Mouse (Mus musculus) heart, embryonic 11.5 days (tissue): ENCODE data around the gene Uqcrq. TPM values are rescaled to one million over a fixed set of nuclear protein-coding genes. Genes with fewer than 3 reads are reported as not detected.

Experiments used
- ATAC-seq: fragments of 200-750 bp; cut with Nextera tagmentation; replicated peaks from 2 replicates; pipeline ENCODE4 v1.8.0; 2017; ENCODE audit warnings: moderate library complexity; ENCODE audit not compliant: insufficient number of reproducible peaks, low FRiP score, low TSS enrichment
- H3K27ac ChIP-seq: fragments of 300-500 bp; sonication (generic); 2 replicates; pipeline ENCODE4 v1.5.1; 2014; ENCODE audit warnings: mild to moderate bottlenecking, low read depth, low read length
- H3K27me3 ChIP-seq: fragments of 300-500 bp; sonication (generic); 2 replicates; pipeline ENCODE4 v1.6.1; 2014; ENCODE audit warnings: mild to moderate bottlenecking, low read length, mixed read lengths; ENCODE audit not compliant: control insufficient read depth, insufficient read depth
- H3K36me3 ChIP-seq: fragments of 300-500 bp; sonication (generic); 2 replicates; pipeline ENCODE4 v1.6.1; 2014; ENCODE audit warnings: mild to moderate bottlenecking, low read length, moderate library complexity, mixed read lengths; ENCODE audit not compliant: control insufficient read depth, insufficient read depth
- H3K4me1 ChIP-seq: fragments of 300-500 bp; sonication (generic); 2 replicates; pipeline ENCODE4 v1.6.1; 2014; ENCODE audit warnings: low read length; ENCODE audit not compliant: control insufficient read depth, insufficient read depth
- H3K4me2 ChIP-seq: fragments of 300-500 bp; sonication (generic); 2 replicates; pipeline ENCODE4 v1.6.1; 2014; ENCODE audit warnings: mild to moderate bottlenecking, moderate library complexity
- H3K4me3 ChIP-seq: fragments of 300-500 bp; sonication (generic); 2 replicates; pipeline ENCODE4 v1.5.1; 2014; ENCODE audit warnings: low read depth, low read length
- H3K9ac ChIP-seq: fragments of 300-500 bp; sonication (generic); 2 replicates; pipeline ENCODE4 v1.6.1; 2014; ENCODE audit warnings: mild to moderate bottlenecking, low read depth, low read length, moderate library complexity
- H3K9me3 ChIP-seq: fragments of 300-500 bp; sonication (generic); replicated peaks from 2 replicates; pipeline ENCODE4 v1.6.1; 2016; ENCODE audit warnings: low read length; ENCODE audit not compliant: control insufficient read depth
- whole genome bisulfite sequencing: fragments of 180-500 bp; shearing (Covaris S2); extraction: QIAGEN DNeasy Blood & Tissue Kit; methylation state at CpG from one replicate; pipeline ENCODE4 v1.1.7; 2014; ENCODE audit not compliant: insufficient replicate concordance; 5-methylcytosine and 5-hydroxymethylcytosine counted together
- polyA plus RNA-seq: library from polyadenylated mRNA; unstranded; fragments of >200 nt; fragmentation: Nextera tagmentation; extraction: Ambion mirVana; gene quantifications from 2 replicates; pipeline ENCODE4 v1.2.1, GENCODE M21; 2014

The Uqcrq gene
- polyA plus RNA-seq, 1 experiment from 2014 or later: 1,162 TPM

DNA sequence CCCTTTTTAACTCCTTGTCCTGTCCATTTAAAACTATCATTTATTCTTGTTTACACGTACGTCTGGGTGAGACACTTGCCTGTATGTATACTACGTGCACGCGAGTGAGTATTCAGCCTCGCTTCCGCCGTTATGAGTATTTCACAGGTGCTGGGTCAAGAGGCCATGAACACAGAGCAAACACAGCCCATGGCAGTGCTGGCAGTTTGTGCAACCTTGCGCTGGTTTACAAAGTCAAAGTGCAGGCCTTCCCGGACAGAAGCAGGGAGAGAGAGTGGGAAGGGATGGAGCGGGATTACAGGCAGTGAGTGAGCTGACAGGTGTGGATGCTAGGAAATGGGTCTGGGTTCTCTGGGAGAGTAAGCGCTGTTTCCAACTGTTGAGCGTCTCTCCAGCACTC is 15.6 kb upstream of the Uqcrq start:
- H3K27ac ChIP-seq: no peak overlapping the region
- no peaks in the 10 kb centered on the region for H3K36me3 ChIP-seq
- no peak overlapping the region for H3K4me2 ChIP-seq
- no peak overlapping the region for H3K9ac ChIP-seq
- WGBS: 81% methylated on average over 13 of the region's 13 CpGs
- H3K9me3 ChIP-seq: no peaks in the 10 kb centered on the region
- no peak for ATAC-seq
- H3K4me3 ChIP-seq: no peak overlapping the region
- peaks cover 2% of the 10 kb centered on the region; the same call in 1 of the 2 replicates for H3K4me1 ChIP-seq
- H3K27me3 ChIP-seq: 0 out of 2 replicates have a peak, but pooled peaks cover 5% of the 10 kb centered on the region

DNA sequence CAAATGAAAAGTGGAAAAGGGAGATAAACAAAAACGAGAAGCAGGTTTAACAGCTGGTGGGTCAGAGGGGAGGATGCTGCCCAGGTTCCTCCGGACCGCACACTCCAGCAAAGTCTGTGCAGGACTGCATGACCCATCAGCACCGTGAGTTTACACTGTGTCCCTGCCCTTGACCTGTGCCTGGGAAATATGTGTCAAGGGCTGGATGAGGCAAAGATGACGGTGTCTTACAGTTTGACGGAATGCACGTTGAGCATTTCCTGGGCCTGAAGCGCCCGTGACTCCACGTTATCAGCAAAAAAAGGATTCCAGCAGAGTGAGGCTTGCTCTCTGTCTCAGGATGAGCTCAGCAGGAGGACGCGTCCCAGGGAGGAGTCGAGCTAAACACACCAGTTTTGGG is 14.9 kb upstream of the Uqcrq start:
- Histone ChIP-seq H3K4me1 (peaks cover 2% of the 10 kb centered on the region; the same call in 1 of the 2 replicates), H3K9ac (no peak overlapping the region), H3K27ac (no peak overlapping the region), H3K36me3 (no peaks in the 10 kb centered on the region), H3K4me2 (no peak overlapping the region), H3K4me3 (no peak overlapping the region), H3K27me3 (0 out of 2 replicates have a peak, but pooled peaks cover 5% of the 10 kb centered on the region), H3K9me3 (no peaks in the 10 kb centered on the region)
- WGBS: 29% methylated on average over 13 of the region's 13 CpGs
- ATAC-seq: no peak

DNA sequence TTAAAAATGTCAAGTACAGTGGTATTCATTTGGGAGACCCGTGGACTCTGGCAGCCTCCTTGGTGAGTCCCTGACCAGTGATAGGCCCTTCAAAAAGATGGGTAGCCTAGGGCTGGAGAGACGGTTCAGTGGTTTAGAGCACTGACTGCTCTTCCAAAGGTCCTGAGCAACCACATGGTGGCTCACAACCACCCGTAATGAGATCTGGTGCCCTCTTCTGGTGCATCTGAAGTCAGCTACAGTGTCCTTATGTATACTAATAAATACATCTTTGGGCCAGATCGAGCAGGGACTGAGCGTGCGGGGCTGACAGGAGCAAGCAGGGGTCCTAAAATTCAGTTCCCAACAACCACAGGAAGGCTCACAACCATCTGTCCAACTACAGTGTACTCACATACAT is 13.2 kb upstream of the Uqcrq start:
- H3K4me2 ChIP-seq: no peak overlapping the region
- no peak overlapping the region for H3K9ac ChIP-seq
- WGBS: 44% methylated on average over 6 of the region's 6 CpGs
- H3K4me1 ChIP-seq: peaks cover 2% of the 10 kb centered on the region; the same call in 1 of the 2 replicates
- no peaks in the 10 kb centered on the region for H3K9me3 ChIP-seq
- H3K36me3 ChIP-seq: no peaks in the 10 kb centered on the region
- no peak overlapping the region for H3K27ac ChIP-seq
- ATAC-seq: no peak
- no peak overlapping the region for H3K4me3 ChIP-seq
- no peaks in the 10 kb centered on the region for H3K27me3 ChIP-seq

DNA sequence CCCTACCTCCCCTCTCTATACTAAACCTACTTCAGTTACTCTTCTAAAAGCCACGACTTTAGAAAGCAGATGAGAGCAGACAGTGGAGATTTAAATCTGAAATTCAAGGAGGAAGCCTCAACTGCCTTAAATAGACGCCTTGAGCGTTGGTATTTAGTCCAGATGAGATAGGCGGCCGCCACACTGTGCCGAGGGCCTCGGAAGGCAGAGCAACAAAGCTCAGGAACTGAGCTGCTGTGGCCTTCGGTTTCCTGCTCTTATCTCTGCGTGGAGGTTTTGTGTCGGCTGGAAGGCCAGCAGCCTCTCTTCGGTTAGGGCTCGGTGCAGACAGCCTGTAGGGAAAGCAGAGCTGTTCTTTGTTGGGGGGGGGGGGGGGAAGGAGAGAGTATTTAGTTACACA is 11.3 kb upstream of the Uqcrq start:
- Histone ChIP-seq H3K9me3 (no peaks in the 10 kb centered on the region), H3K36me3 (no peaks in the 10 kb centered on the region), H3K4me1 (peaks cover 2% of the 10 kb centered on the region; the same call in 1 of the 2 replicates), H3K4me3 (no peak overlapping the region), H3K9ac (peak overlapping the region; percentile 62), H3K4me2 (peak overlapping the region; percentile 39), H3K27me3 (no peaks in the 10 kb centered on the region), H3K27ac (peak overlapping the region; percentile 82)
- no peak for ATAC-seq
- 4% methylated on average over 12 of the region's 12 CpGs for WGBS

DNA sequence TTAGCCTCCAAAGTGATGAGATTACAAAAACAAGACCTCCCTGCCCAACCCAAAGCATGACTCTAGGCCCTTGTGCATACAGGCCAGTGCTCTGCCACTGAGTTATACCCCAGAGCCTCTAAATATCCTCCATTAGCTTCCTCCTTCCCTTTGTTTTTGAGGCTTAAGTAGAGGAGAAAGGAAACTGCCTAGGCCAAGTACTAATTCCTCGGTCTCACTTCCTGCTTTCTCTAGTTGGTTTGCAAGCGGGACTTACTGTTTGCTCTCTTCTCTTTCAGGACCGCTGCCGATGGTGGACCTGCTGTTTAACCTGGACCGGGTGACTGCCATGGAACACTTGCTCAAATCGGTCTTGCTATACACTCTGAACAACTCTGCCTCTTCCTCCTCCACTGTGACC is 5.7 kb upstream of the Uqcrq start:
- ATAC-seq: no peak
- WGBS: 82% methylated on average over 6 of the region's 6 CpGs
- H3K36me3 ChIP-seq: no peaks in the 10 kb centered on the region

DNA sequence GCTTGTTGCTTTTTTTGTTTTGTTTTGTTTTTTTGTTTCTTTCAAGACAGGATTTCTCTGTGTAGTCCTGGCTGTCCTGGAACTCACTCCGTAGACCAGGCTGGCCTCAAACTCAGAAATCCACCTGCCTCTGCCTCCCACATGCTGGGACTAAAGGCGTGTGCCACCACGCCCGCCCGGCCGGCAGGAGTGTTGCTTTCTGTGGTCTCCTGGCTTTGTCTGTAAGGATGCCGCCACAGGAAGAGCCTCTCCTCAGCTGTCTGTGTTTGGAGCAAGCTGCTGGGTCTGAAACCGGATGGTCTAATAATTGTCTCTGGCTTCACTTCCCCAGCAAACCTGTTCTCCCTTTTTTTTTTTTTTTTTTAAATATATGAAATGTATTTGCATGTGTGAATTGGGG is 4.9 kb upstream of the Uqcrq start:
- Histone ChIP-seq H3K4me2 (no peak overlapping the region), H3K9me3 (no peaks in the 10 kb centered on the region), H3K27ac (no peak overlapping the region), H3K4me1 (no peaks in the 10 kb centered on the region), H3K27me3 (no peaks in the 10 kb centered on the region), H3K36me3 (no peaks in the 10 kb centered on the region), H3K9ac (no peak overlapping the region), H3K4me3 (no peak overlapping the region)
- WGBS: 73% methylated on average over 8 of the region's 8 CpGs
- no peak for ATAC-seq

More for the DNA sequence above, 5.7 kb upstream of the Uqcrq start:
- Histone ChIP-seq H3K4me3 (no peak overlapping the region), H3K27me3 (no peaks in the 10 kb centered on the region), H3K27ac (no peak overlapping the region), H3K4me2 (no peak overlapping the region), H3K9ac (no peak overlapping the region), H3K4me1 (no peaks in the 10 kb centered on the region), H3K9me3 (no peaks in the 10 kb centered on the region)

DNA sequence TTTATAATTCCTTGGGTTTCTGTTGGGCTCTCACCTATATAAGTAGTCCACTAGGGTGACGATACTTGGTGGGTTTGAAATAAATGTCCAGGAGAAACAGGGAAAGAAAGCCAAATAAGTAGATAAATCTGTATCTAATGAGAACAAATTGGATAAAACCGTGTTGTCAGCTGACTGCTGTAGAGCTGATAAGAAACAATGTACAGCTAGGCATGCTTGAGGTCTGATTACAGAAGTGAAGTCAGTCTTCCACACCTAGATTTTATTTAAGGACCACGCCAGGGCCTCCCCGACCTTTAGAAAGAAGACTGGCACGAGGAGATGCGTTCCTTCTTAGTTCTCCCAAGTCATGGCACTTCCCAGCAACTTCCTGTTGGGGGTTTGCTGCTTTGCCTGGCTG is 2.4 kb upstream of the Uqcrq start:
- Histone ChIP-seq H3K27ac (no peak overlapping the region), H3K27me3 (no peaks in the 10 kb centered on the region), H3K4me2 (no peak overlapping the region), H3K9ac (no peak overlapping the region; the same call in 1 of the 2 replicates), H3K4me1 (peaks cover 7% of the 10 kb centered on the region; the same call in 1 of the 2 replicates), H3K9me3 (no peaks in the 10 kb centered on the region), H3K4me3 (no peak overlapping the region), H3K36me3 (peaks cover 8% of the 10 kb centered on the region)
- 41% methylated on average over 6 of the region's 6 CpGs for WGBS
- ATAC-seq: no peak

DNA sequence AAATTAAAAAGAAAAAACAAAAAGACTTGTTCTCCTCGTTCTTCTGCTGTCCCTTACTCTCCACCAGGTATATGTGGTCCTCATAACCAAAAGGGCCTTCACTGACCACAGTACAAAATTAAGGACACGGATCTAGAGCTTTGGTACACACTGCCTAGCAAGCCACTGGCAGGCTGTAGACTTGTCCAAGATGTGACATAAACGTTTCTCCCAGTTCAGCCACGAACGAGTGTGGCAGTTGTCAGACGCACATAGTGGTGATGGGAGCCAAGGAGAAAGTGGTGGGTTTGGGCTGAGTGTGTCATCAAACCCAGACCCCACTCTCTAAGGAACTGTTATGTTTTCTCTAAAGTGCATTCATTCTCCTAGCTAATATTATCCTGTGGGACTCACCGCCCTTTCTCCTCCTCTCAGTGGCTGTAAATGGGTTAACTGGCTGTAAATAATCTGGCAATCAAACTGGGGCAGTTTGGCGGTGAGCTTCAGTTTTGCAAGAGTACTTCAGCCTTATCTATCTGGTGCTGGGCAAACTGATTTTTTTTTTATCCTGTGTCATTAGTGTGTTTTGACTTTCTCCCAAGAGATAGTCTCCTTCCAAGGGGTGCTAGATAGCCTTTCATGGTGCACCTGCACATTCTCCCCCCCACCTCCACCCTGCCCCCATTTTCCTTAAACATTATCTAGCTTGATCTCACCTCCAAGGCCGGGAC is 871 bp upstream of the Uqcrq start:
- no peaks in the 10 kb centered on the region for H3K9me3 ChIP-seq
- H3K27ac ChIP-seq: peak overlapping the region; percentile 89
- H3K9ac ChIP-seq: peak overlapping the region; percentile 60
- WGBS: 18% methylated on average over 9 of the region's 9 CpGs
- peaks cover 8% of the 10 kb centered on the region for H3K36me3 ChIP-seq
- H3K4me1 ChIP-seq: peaks cover 8% of the 10 kb centered on the region; the same call in 1 of the 2 replicates
- peak; percentile 28 for ATAC-seq
- peak overlapping the region; percentile 70 for H3K4me2 ChIP-seq
- H3K4me3 ChIP-seq: peak overlapping the region; percentile 96
- H3K27me3 ChIP-seq: no peaks in the 10 kb centered on the region

DNA sequence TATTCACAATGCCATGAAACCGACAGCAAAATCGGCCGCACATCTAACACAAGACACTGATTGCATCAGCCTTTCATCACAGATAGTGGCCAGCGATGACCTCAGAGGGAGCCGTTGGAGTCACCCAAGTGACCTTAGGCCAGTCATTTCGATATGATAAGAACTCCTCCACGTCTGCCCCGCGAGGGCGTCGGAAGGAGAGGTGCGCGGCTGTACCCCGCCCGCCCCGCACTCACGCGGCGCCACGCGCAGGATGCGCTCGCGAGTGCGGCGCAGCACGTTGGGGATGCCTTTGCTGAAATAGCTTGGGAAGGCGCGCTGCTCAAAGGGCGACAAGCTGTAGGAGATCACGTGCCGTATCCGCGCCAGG is 346 bp downstream of the Uqcrq start:
- H3K27me3 ChIP-seq: no peaks in the 10 kb centered on the region
- peak overlapping the region; percentile 97 for H3K9ac ChIP-seq
- peaks cover 8% of the 10 kb centered on the region for H3K36me3 ChIP-seq
- H3K9me3 ChIP-seq: no peaks in the 10 kb centered on the region
- H3K4me1 ChIP-seq: peaks cover 10% of the 10 kb centered on the region; the same call in 1 of the 2 replicates
- H3K4me2 ChIP-seq: peak overlapping the region; percentile 72
- H3K4me3 ChIP-seq: peak overlapping the region; percentile 96
- H3K27ac ChIP-seq: peak overlapping the region; percentile 89
- peak; percentile 22; the same call in 1 of the 2 replicates for ATAC-seq
- under 1% methylated on average over 34 of the region's 34 CpGs for WGBS
